In the genomic region with DNA sequence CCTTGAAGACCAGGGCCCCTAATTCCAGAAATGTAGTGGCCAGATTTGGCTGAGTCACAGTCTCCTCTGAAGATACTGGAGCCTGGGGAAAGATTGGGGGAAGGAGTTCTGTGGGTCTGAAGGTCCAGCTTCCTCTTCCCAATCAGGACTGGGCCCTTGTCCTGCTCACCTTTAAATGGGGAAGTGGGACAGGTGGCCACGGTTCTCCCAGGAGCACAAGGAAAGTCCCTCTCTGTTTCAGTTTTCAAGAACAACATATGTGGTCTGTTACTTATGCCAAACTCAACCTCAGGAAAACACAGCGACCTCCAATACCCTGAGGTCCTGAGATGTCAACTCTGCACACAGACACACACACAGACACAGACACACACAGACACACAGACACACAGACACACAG, we compare ENCODE assay signal across 2 mouse cellular contexts.
TF ChIP-seq lines count a peak whose summit lies in the region.

No protein-coding gene starts in this region.

TF ChIP-seq in CH12.LX, 34 proteins besides CTCF, POLR2A, EP300 and RAD21 (continued from another document):
- TF ChIP-seq RCOR1 (conservative IDR thresholded peaks at IDR 0.05; ENCODE audit: low read depth, low read length) (no peak), MXI1 (IDR thresholded peaks at IDR 0.05; ENCODE audit: low read depth, low read length) (no peak), ZNF384 (IDR thresholded peaks at IDR 0.05; ENCODE audit: low read depth, low read length) (no peak), POLR2AphosphoS2 (IDR thresholded peaks at IDR 0.05; ENCODE audit: low read depth, low read length) (no peak), ZMIZ1 (IDR thresholded peaks at IDR 0.05; ENCODE audit: low read depth, low read length) (no peak), BHLHE40 (IDR thresholded peaks at IDR 0.05; ENCODE audit: low read depth, low read length) (peak; percentile 60), SMC3 (IDR thresholded peaks at IDR 0.05; ENCODE audit: low read depth, low read length) (no peak), ETS1 (conservative IDR thresholded peaks at IDR 0.05; ENCODE audit: low read depth, low read length) (peak; percentile 60), IRF4 (IDR thresholded peaks at IDR 0.05; ENCODE audit: low read depth, low read length) (peak; percentile 91), MAZ (IDR thresholded peaks at IDR 0.05; ENCODE audit: low read depth, low read length) (no peak), ZKSCAN1 (IDR thresholded peaks at IDR 0.05; ENCODE audit: borderline replicate concordance, low read depth, low read length) (no peak), TCF12 (IDR thresholded peaks at IDR 0.05; ENCODE audit: low read depth, low read length) (peak; percentile 64; the same call in 1 of the 2 replicates), NELFE (IDR thresholded peaks at IDR 0.05; ENCODE audit: low read depth, low read length) (no peak), MAFK (IDR thresholded peaks at IDR 0.05; ENCODE audit: insufficient replicate concordance, low read length) (0 out of 2 replicates have a peak, but pooled peaks have one; percentile 17), GABPA (IDR thresholded peaks at IDR 0.05; ENCODE audit: insufficient replicate concordance, low read depth, low read length) (no peak), JUN (IDR thresholded peaks at IDR 0.05; ENCODE audit: insufficient read depth, low read depth, low read length) (no peak), MEF2A (IDR thresholded peaks at IDR 0.05; ENCODE audit: borderline replicate concordance, low read depth, low read length) (peak; percentile 63), USF1 (IDR thresholded peaks at IDR 0.05; ENCODE audit: low read depth, low read length) (no peak)

TF ChIP-seq in myocyte, 11 proteins besides CTCF, POLR2A, EP300 and RAD21 (continued from another document):
- TF ChIP-seq CEBPB (IDR thresholded peaks at IDR 0.05; ENCODE audit: insufficient read depth, poor library complexity, severe bottlenecking) (no peak), MYOG (IDR thresholded peaks at IDR 0.05; ENCODE audit: control insufficient read depth in 1 of 3, insufficient read depth in 1 of 3, insufficient read length in 2 of 3, low read depth in 2 of 3) (no peak), E2F4 (IDR thresholded peaks at IDR 0.05; ENCODE audit: insufficient read depth) (no peak), REST (IDR thresholded peaks at IDR 0.05; ENCODE audit: insufficient read depth, insufficient read length) (no peak), SRF (IDR thresholded peaks at IDR 0.05; ENCODE audit: control insufficient read depth, insufficient read length, low read depth) (no peak), TCF3 (IDR thresholded peaks at IDR 0.05; ENCODE audit: insufficient read length, low read depth) (no peak), TCF12 (IDR thresholded peaks at IDR 0.05; ENCODE audit: insufficient read depth, poor library complexity, severe bottlenecking) (no peak), POLR2AphosphoS2 (IDR thresholded peaks at IDR 0.05; ENCODE audit: insufficient read length, low read depth) (no peak), USF1 (IDR thresholded peaks at IDR 0.05; ENCODE audit: low read depth) (no peak), MAX (IDR thresholded peaks at IDR 0.05; ENCODE audit: low read depth) (no peak)
